Comparison of ENCODE assay signal across 2 mouse cellular contexts in the genomic region with DNA sequence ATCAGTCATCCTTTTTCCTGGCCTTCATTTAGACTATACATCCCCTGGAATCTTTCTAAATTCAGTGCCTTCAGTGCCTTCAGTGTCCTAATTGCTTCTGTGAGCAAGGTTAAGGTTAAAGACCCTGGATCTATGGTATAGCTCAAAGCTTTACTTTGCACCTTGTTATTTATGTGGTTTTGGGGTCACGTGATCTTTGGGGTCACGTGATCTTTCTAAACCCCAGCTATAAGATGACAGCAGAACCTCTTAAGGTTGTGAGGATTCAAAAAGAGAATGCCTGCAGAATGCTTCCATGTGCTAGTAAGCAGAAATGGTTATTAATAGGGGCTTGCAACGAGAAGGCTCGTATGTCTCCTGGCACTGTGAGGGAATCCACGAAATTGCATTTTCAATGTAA.
TF ChIP-seq lines count a peak whose summit lies in the region.

No protein-coding gene starts in this region.

TF ChIP-seq in C2C12, 6 proteins besides CTCF, POLR2A, EP300 and RAD21 (continued from another document):
- peak; percentile 51 for TF ChIP-seq USF1 (IDR thresholded peaks at IDR 0.05; ENCODE audit: low read depth)

TF ChIP-seq in MEL, 35 proteins besides CTCF, POLR2A, EP300 and RAD21 (continued from another document):
- no peak for TF ChIP-seq MAFK (IDR thresholded peaks at IDR 0.05; ENCODE audit: borderline replicate concordance, low read depth, low read length)
- no peak for TF ChIP-seq SIN3A (IDR thresholded peaks at IDR 0.05; ENCODE audit: low read length)
- TF ChIP-seq NELFE (IDR thresholded peaks at IDR 0.05; ENCODE audit: low read depth, low read length): no peak
- no peak for TF ChIP-seq HCFC1 (IDR thresholded peaks at IDR 0.05; ENCODE audit: low read depth, low read length)
- peak; percentile 74 for TF ChIP-seq USF1 (IDR thresholded peaks at IDR 0.05; ENCODE audit: low read depth, low read length)
- no peak for TF ChIP-seq GABPA (IDR thresholded peaks at IDR 0.05; ENCODE audit: low read depth, low read length)
